Mouse (Mus musculus): ENCODE data around the gene Fam107b. TPM values are rescaled to one million over a fixed set of nuclear protein-coding genes. Genes with fewer than 3 reads are reported as not detected.

The Fam107b gene
- polyA plus RNA-seq, 1 experiment from 2014 or later, result 38.1 TPM

DNA sequence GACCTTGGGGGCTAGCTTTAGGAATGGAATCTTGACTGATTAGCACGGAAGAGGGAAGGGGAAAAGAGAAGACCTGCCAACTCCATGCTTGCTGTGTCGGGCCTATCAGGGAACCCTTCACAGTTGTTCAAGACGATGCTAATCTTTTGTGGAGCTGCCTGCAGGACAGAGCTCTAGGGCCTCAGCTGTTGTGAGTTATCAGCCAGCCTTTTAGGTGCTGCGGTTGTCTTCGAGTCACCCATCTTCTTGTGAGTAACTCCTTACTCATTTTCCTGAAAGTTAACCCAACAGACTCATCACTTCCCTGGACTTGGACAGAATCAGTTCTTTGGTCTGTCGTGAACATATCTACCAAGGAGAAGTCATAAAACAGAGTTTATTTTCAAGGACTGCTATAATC, 51.3 kb downstream of the Fam107b start:
- no peaks in the 10 kb centered on the region for H3K36me3 ChIP-seq
- H3K27me3 ChIP-seq, result no peaks in the 10 kb centered on the region
- no peaks in the 10 kb centered on the region for H3K9me3 ChIP-seq
- ATAC-seq (ENCODE audit: insufficient number of reproducible peaks, low FRiP score, low TSS enrichment, low read depth), result no peak
- 72% methylated on average over 6 of the region's 6 CpGs for WGBS
- H3K4me1 ChIP-seq, result 0 out of 2 replicates have a peak, but pooled peaks cover 4% of the 10 kb centered on the region
- no peak overlapping the region for H3K27ac ChIP-seq
- H3K4me2 ChIP-seq, result no peak overlapping the region
- H3K9ac ChIP-seq, result no peak overlapping the region
- no peak overlapping the region for H3K4me3 ChIP-seq

DNA sequence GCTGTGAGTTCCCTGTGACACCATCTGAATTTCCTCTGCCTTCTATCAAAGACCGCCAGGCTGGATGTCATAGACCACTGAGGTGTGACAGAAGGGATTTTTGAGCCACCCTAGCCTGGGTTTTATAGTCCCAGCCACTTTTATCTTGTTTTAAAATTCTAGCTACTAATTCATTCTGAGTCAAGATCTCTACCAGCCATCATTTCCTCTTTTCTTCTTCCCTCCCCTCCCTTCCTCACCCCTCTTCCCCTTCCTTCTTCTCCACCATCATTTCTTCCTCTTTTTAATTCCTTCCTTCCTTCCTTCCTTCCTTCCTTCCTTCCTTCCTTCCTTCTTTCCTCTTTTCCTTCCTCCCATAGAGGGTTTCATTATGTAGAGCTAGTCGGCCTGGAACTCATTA, 51.9 kb downstream of the Fam107b start:
- Histone ChIP-seq H3K4me2 (no peak overlapping the region), H3K36me3 (no peaks in the 10 kb centered on the region), H3K27ac (no peak overlapping the region), H3K9ac (no peak overlapping the region), H3K4me1 (0 out of 2 replicates have a peak, but pooled peaks cover 4% of the 10 kb centered on the region), H3K9me3 (no peaks in the 10 kb centered on the region), H3K4me3 (no peak overlapping the region), H3K27me3 (no peaks in the 10 kb centered on the region)
- ATAC-seq (ENCODE audit: insufficient number of reproducible peaks, low FRiP score, low TSS enrichment, low read depth), result no peak
- 80% methylated on average over 2 of the region's 2 CpGs for WGBS

DNA sequence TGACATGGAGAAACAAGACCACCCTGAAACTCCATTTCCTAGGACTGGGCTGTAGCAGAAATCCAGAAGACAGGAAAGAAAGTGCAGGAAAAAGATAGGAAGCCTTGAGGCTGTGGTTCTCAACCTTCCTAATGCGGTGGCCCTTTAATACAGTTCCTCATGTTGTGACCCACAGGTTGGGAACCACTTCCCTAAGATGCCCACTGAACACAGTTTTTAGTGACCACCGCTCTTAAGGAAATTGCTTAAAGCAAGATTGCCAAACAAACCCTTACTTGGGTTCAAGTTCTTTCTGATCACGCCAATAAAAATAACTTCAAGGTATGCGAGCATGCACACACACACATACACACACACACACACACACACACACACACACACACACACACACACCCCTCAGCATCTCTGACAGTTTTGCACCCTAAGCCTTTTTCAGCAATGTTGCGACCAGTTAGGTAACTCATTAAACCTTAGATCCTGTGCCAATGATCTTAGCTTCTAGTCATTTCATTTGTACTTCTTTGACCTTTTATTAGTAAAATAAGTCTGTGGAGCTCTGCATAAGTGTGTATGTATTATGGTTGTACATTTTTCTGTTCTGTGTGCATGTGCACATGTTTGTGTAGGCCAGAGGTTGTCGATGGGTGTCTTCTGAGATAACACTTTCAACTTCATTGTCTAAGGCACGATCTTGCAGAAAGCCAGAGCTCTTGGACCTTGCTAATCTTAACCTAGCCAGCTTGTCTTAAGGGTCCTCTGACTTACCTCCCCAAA, 53.1 kb downstream of the Fam107b start:
- no peak overlapping the region for H3K4me2 ChIP-seq
- H3K27ac ChIP-seq, result no peak overlapping the region
- ATAC-seq (ENCODE audit: insufficient number of reproducible peaks, low FRiP score, low TSS enrichment, low read depth), result no peak
- no peaks in the 10 kb centered on the region for H3K4me1 ChIP-seq
- H3K9ac ChIP-seq, result no peak overlapping the region
- no peaks in the 10 kb centered on the region for H3K9me3 ChIP-seq
- H3K27me3 ChIP-seq, result no peaks in the 10 kb centered on the region
- no peak overlapping the region for H3K4me3 ChIP-seq
- no peaks in the 10 kb centered on the region for H3K36me3 ChIP-seq
- WGBS, result 81% methylated on average over 7 of the region's 7 CpGs

DNA sequence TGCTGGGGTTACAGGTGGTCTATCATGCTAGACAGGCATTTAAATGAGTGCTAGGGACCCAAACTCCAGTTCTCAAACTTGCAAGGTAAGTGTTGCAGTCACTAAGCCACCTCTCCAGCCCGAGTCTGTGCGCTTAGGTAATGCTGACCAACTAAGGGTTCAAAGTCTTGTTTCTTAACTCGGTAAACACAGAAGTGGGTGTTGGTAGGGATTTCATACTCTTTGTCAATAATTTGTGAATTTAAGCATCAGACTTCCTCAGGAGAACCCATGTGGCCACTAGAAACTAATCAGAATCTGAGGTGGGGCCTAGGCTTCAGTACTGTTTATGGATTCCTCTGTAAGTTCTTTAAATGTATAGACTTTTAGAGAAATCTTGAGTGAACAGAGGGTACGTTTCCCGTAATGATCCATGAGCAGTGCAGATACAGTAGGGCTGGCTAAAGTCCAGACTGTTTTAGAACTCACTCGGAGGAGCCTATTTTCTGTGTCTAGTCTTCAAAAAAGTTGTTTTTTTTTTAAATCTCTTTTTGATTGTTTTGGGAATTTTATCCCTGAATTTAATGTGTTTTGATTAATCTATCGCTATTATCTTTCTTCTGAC, 53.8 kb downstream of the Fam107b start:
- Histone ChIP-seq H3K4me3 (no peak overlapping the region), H3K9ac (no peak overlapping the region), H3K9me3 (no peaks in the 10 kb centered on the region), H3K36me3 (no peaks in the 10 kb centered on the region), H3K27ac (no peak overlapping the region), H3K4me1 (no peaks in the 10 kb centered on the region), H3K27me3 (no peaks in the 10 kb centered on the region), H3K4me2 (no peak overlapping the region)
- ATAC-seq (ENCODE audit: insufficient number of reproducible peaks, low FRiP score, low TSS enrichment, low read depth), result no peak
- WGBS, result 90% methylated on average over 7 of the region's 7 CpGs

DNA sequence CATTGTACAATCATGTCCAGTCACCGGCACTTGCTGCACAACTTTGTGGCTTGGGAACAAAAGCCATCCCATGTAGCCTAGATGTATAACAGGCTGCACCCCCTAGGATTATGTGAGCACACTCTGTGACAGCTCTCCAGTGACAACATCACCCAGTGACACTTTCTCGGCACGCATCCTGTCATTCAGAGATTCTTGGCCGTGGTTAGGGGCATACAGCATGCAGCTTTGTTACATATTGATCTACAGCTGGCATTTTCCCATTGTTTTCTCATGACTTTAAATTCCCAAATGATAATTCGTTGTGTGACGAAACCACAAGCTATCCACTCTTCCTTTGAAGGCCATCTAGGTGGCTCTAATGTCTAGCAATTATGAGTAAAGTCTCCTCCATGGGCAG, 58.8 kb downstream of the Fam107b start:
- no peaks in the 10 kb centered on the region for H3K27me3 ChIP-seq
- ATAC-seq (ENCODE audit: insufficient number of reproducible peaks, low FRiP score, low TSS enrichment, low read depth), result no peak

DNA sequence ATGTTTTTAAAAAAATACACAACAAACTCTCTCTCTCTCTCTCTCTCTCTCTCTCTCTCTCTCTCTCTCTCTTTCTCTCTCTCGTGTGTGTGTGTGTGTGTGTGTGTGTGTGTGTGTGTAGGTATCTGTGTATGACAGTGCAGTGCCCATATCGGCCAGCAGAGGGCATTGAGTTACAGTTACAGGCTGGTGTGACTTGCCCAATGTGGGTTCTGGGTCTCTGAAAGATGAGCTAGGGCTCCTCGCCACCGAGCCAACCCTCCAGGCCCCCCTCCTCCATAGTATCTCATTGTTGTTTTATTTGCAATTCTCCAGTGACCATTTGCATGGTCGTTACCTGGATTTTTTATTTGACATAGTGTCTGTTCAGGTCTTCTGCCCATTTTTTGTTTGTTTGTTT, 59.5 kb downstream of the Fam107b start:
- Histone ChIP-seq H3K36me3 (no peaks in the 10 kb centered on the region), H3K9ac (no peak overlapping the region), H3K4me3 (no peak overlapping the region), H3K9me3 (no peaks in the 10 kb centered on the region), H3K4me1 (no peaks in the 10 kb centered on the region), H3K4me2 (no peak overlapping the region), H3K27me3 (no peaks in the 10 kb centered on the region), H3K27ac (no peak overlapping the region)
- ATAC-seq (ENCODE audit: insufficient number of reproducible peaks, low FRiP score, low TSS enrichment, low read depth), result no peak
- 87% methylated on average over 5 of the region's 5 CpGs for WGBS

More for the DNA sequence above, 58.8 kb downstream of the Fam107b start:
- no peaks in the 10 kb centered on the region for H3K36me3 ChIP-seq
- 86% methylated on average over 6 of the region's 6 CpGs for WGBS
- no peak overlapping the region for H3K4me3 ChIP-seq
- no peaks in the 10 kb centered on the region for H3K4me1 ChIP-seq
- H3K9me3 ChIP-seq, result no peaks in the 10 kb centered on the region
- H3K9ac ChIP-seq, result no peak overlapping the region
- no peak overlapping the region for H3K4me2 ChIP-seq
- no peak overlapping the region for H3K27ac ChIP-seq

DNA sequence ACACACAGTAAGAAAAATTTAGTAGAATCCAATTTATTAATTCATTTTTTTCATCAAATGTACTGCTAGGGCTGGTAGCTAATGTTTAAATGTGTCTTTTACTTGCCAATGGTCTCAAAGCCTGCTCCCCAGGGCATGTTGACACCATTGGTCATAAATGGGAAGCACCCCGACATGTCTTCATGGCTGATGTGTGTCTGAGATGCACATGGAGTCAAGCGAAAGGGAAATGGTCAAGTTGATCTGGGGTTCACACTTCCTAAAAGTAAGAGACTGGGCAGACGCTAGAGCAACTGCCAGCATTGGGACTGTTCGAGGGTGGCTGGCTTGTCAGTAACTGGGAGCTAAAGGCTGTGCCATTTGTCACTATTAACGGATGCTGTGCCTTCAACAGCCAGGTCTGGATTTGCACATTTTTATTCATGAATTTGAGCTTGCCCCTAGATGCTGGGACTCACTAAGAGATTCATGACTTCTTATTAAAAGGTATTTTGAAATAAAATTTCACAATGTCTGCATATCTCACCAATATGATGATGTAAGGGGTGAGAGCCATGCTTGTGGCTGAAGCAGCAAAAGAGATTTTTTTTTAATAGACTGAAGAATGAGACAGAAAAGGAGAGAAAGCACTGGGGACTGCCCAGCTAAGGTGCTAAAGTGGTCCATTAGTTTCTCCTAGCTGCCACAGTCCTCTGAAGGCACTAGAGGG, 60.6 kb downstream of the Fam107b start:
- H3K4me2 ChIP-seq, result no peak overlapping the region
- no peaks in the 10 kb centered on the region for H3K36me3 ChIP-seq
- no peak overlapping the region for H3K4me3 ChIP-seq
- H3K4me1 ChIP-seq, result no peaks in the 10 kb centered on the region
- no peaks in the 10 kb centered on the region for H3K9me3 ChIP-seq
- ATAC-seq (ENCODE audit: insufficient number of reproducible peaks, low FRiP score, low TSS enrichment, low read depth), result no peak
- no peaks in the 10 kb centered on the region for H3K27me3 ChIP-seq
- 77% methylated on average over 5 of the region's 5 CpGs for WGBS
- no peak overlapping the region for H3K9ac ChIP-seq
- H3K27ac ChIP-seq, result no peak overlapping the region

DNA sequence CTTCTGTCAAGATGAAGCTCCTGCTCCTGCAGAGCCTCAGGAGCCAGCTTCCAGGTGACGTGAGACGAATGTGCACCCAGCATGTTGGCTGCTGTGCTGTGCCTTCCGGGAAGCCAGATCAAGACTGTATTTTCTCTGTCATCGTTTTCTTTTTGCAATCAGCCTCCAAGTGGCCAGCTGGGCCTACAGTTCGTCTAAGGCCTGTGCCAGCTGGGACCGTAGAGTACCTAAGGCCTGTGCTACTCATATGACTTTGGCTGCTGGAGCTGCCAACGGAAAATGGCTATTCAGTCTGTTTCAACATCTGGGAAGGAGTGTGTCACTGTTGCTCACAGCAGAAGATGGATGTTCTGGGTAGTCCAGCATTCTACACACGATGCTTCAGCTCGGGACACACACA, 62.8 kb downstream of the Fam107b start:
- no peak overlapping the region for H3K4me3 ChIP-seq
- H3K9me3 ChIP-seq, result no peaks in the 10 kb centered on the region
- H3K36me3 ChIP-seq, result no peaks in the 10 kb centered on the region
- H3K4me2 ChIP-seq, result no peak overlapping the region
- no peaks in the 10 kb centered on the region for H3K4me1 ChIP-seq
- no peaks in the 10 kb centered on the region for H3K27me3 ChIP-seq
- ATAC-seq (ENCODE audit: insufficient number of reproducible peaks, low FRiP score, low TSS enrichment, low read depth), result no peak
- WGBS, result 62% methylated on average over 9 of the region's 9 CpGs
- no peak overlapping the region for H3K9ac ChIP-seq
- H3K27ac ChIP-seq, result no peak overlapping the region

DNA sequence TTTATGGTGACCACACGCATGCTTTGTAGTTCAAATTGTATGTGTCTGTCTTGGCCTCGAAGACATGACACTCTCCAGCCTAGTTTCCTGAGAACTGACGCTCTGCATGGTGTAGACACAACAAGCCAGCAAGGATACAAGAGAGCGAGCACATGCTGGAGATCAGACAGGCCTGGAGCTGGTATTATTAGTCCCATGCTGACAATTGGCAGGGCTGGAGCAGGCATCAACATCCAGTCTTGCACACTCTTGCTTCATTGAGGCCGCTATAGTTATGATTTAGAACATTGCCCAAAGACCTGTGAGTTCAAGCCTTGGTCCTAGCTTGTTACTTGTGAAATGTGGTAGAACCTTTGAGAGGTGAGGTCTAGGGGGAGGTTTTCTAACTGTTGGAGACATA, 66.5 kb downstream of the Fam107b start:
- 85% methylated on average over 5 of the region's 5 CpGs for WGBS

DNA sequence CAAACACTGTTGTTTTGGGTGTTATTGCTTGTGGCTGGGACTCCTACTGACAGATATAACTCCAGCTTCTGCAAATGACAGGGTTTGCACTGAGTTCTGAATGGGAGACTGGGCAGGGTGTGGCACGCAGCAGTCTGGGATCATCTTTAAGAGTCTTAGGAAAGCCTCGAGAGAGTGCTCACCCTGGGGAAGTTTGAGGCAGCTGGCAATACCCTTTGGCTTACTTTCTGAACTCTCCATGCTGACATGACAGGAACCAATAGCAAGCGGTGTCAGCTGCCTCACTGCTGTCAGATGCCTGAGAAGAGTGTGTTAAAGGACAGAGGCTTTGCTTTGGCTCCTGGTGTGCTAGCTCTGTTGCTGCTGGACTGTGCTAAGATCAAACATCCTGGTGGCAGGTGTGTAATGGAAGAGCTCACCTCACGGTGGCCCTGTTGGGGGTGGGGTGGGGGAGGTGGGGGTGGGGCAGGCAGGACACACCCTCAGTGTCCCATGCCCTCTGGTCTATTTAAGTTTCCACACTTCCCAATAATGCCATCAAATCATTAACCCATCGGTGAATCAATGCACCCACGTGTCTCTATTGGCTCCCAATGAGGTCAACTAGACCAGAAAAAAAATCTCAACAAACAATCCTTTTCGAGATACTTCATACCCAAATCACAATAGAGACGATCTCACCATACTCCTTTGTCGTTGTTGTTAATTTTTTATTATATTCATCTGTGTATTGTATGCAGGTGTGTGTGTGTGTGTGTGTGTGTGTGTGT, 70.9 kb downstream of the Fam107b start:
- Histone ChIP-seq H3K4me1 (no peaks in the 10 kb centered on the region), H3K27me3 (no peaks in the 10 kb centered on the region)
- WGBS, result 72% methylated on average over 9 of the region's 9 CpGs

More for the DNA sequence above, 66.5 kb downstream of the Fam107b start:
- Histone ChIP-seq H3K4me1 (no peaks in the 10 kb centered on the region), H3K27me3 (no peaks in the 10 kb centered on the region), H3K4me2 (no peak overlapping the region), H3K36me3 (no peaks in the 10 kb centered on the region), H3K9me3 (no peaks in the 10 kb centered on the region), H3K9ac (no peak overlapping the region), H3K4me3 (no peak overlapping the region), H3K27ac (no peak overlapping the region)
- no peak for ATAC-seq (ENCODE audit: insufficient number of reproducible peaks, low FRiP score, low TSS enrichment, low read depth)

DNA sequence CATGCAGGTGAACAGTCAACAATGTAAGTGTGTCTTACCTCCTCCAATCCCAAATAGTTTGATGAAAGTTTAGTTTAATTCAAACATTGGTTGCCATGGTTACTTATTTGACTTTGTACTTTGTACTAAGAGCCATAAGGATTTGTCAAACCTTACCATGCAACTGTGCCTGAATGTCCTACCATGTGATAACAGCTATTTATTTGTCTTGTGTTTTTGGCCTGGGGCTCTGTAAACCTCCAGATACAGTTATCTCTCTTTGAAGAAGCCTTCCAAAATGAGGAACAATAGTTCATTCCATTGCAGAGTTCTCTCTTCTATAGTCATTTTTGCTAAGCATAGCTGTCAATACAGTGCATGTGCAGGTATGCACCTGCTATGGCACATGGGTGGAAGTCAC, 72.7 kb downstream of the Fam107b start:
- Histone ChIP-seq H3K36me3 (no peaks in the 10 kb centered on the region), H3K9ac (no peak overlapping the region), H3K9me3 (no peaks in the 10 kb centered on the region), H3K27ac (no peak overlapping the region), H3K4me3 (no peak overlapping the region), H3K4me1 (no peaks in the 10 kb centered on the region), H3K4me2 (no peak overlapping the region), H3K27me3 (no peaks in the 10 kb centered on the region)
- no peak for ATAC-seq (ENCODE audit: insufficient number of reproducible peaks, low FRiP score, low TSS enrichment, low read depth)

More for the DNA sequence above, 70.9 kb downstream of the Fam107b start:
- Histone ChIP-seq H3K9ac (no peak overlapping the region), H3K27ac (no peak overlapping the region), H3K4me3 (no peak overlapping the region), H3K4me2 (no peak overlapping the region), H3K9me3 (no peaks in the 10 kb centered on the region), H3K36me3 (no peaks in the 10 kb centered on the region)
- 0 out of 2 replicates have a peak, but pooled peaks have one; percentile 40 for ATAC-seq (ENCODE audit: insufficient number of reproducible peaks, low FRiP score, low TSS enrichment, low read depth)

All from limb, embryonic 15.5 days (tissue).